Mouse (Mus musculus): ENCODE measurements around the gene Bpnt1.
"Not testable (repeated sequence)": the region's sequence is repeated elsewhere in the genome, so short reads cannot be mapped to it uniquely, and the experiment has no call there.

The Bpnt1 gene

GRCm38 (mm10) chr1:185331983-185332430 is at the start of gene Bpnt1:
TSS of gene Bpnt1 (plus strand) at chr1:185332149.
- DNase-seq, result peak; percentile 92

GRCm38 (mm10) chr1:185282846-185283245 is 49.1 kb upstream of the Bpnt1 start:
- DNase-seq, result peak; percentile 65 to 66

GRCm38 (mm10) chr1:185283247-185283646 is 48.7 kb upstream of the Bpnt1 start:
- DNase-seq, result peak; percentile 20 to 43

GRCm38 (mm10) chr1:185284740-185285139 is 47.2 kb upstream of the Bpnt1 start:
- peak; percentile 70 to 72 for DNase-seq

GRCm38 (mm10) chr1:185285171-185285570 is 46.8 kb upstream of the Bpnt1 start:
- DNase-seq, result peak; percentile 71 to 86

- DNase-seq, result no peak
Observed at GRCm38 (mm10) chr1:185287066-185287465, 44.9 kb upstream of the Bpnt1 start.

GRCm38 (mm10) chr1:185289231-185289630 is 42.7 kb upstream of the Bpnt1 start:
- no peak for DNase-seq

- DNase-seq, result no peak
Observed at GRCm38 (mm10) chr1:185291336-185291735, 40.6 kb upstream of the Bpnt1 start.

GRCm38 (mm10) chr1:185292646-185293360 is 39.1 kb upstream of the Bpnt1 start:
- DNase-seq, result peak in 1 of 2 experiments; percentile 34

- DNase-seq, result no peak
Observed at GRCm38 (mm10) chr1:185296850-185297249, 35.1 kb upstream of the Bpnt1 start.

- DNase-seq, result no peak
Observed at GRCm38 (mm10) chr1:185298496-185298895, 33.5 kb upstream of the Bpnt1 start.

- no peak for DNase-seq
Observed at GRCm38 (mm10) chr1:185302816-185303215, 29.1 kb upstream of the Bpnt1 start.

GRCm38 (mm10) chr1:185306836-185307235 is 25.1 kb upstream of the Bpnt1 start:
- DNase-seq, result no peak

- no peak for DNase-seq
Observed at GRCm38 (mm10) chr1:185307645-185308044, 24.3 kb upstream of the Bpnt1 start.

GRCm38 (mm10) chr1:185308334-185308733 is 23.6 kb upstream of the Bpnt1 start:
- DNase-seq, result no peak

- DNase-seq, result no peak
Observed at GRCm38 (mm10) chr1:185308908-185309307, 23.0 kb upstream of the Bpnt1 start.

GRCm38 (mm10) chr1:185311949-185312348 is 20.0 kb upstream of the Bpnt1 start:
- DNase-seq, result no peak

GRCm38 (mm10) chr1:185314546-185314945 is 17.4 kb upstream of the Bpnt1 start:
- no peak for DNase-seq

GRCm38 (mm10) chr1:185315846-185316568 is 15.9 kb upstream of the Bpnt1 start:
- peak; percentile 54 to 67 for DNase-seq

- not testable (repeated sequence) for DNase-seq
Observed at GRCm38 (mm10) chr1:185327754-185328345, 4.1 kb upstream of the Bpnt1 start.

- DNase-seq, result peak; percentile 91 to 96
Observed at GRCm38 (mm10) chr1:185328721-185329610, 3.0 kb upstream of the Bpnt1 start, which contains the start of gene Iars2. TSS of gene Iars2 (minus strand) at chr1:185329396.

- DNase-seq, result no peak
Observed at GRCm38 (mm10) chr1:185329851-185330250, 2.1 kb upstream of the Bpnt1 start.
